Mouse (Mus musculus) limb, embryonic 11.5 days (tissue): ENCODE measurements at regions not wholly inside any gene's neighbourhood (a gene's known extent, or its start where the extent isn't known, plus 50 kb on each side); places are given as distances from the start of the nearest gene placed in this dataset.

Experiments used
- ATAC-seq: fragments of 200-750 bp; cut with Nextera tagmentation; 2 replicates; pipeline ENCODE4 v1.8.0; 2017; ENCODE audit warnings: low read depth; ENCODE audit not compliant: insufficient number of reproducible peaks, low FRiP score, low TSS enrichment
- DNase-seq: peaks from one replicate; pipeline ENCODE4 v3.0.0-alpha.2; 2015; ENCODE audit warnings: low spot score
- H3K27ac ChIP-seq: fragments of 300-500 bp; sonication (generic); replicated peaks from 2 replicates; pipeline ENCODE4 v1.5.1; 2014; ENCODE audit warnings: low read depth, mild to moderate bottlenecking, low read length
- H3K27me3 ChIP-seq: fragments of 300-500 bp; sonication (generic); 2 replicates; pipeline ENCODE4 v1.6.1; 2014; ENCODE audit warnings: mild to moderate bottlenecking, low read length, mixed read lengths; ENCODE audit not compliant: control insufficient read depth, insufficient read depth
- H3K36me3 ChIP-seq: fragments of 300-500 bp; sonication (generic); 2 replicates; pipeline ENCODE4 v1.6.1; 2014; ENCODE audit warnings: mild to moderate bottlenecking, low read length, moderate library complexity, mixed read lengths; ENCODE audit not compliant: control insufficient read depth, insufficient read depth
- H3K4me1 ChIP-seq: fragments of 300-500 bp; sonication (generic); 2 replicates; pipeline ENCODE4 v1.6.1; 2014; ENCODE audit warnings: low read length, mixed read lengths; ENCODE audit not compliant: control insufficient read depth, insufficient read depth
- H3K4me2 ChIP-seq: fragments of 300-500 bp; sonication (generic); 2 replicates; pipeline ENCODE4 v1.6.1; 2014; ENCODE audit warnings: low read depth, mild to moderate bottlenecking, moderate library complexity; ENCODE audit not compliant: severe bottlenecking
- H3K4me3 ChIP-seq: fragments of 300-500 bp; sonication (generic); 2 replicates; pipeline ENCODE4 v1.5.1; 2014; ENCODE audit warnings: low read depth, low read length
- H3K9ac ChIP-seq: fragments of 300-500 bp; sonication (generic); 2 replicates; pipeline ENCODE4 v1.6.1; 2014; ENCODE audit warnings: mild to moderate bottlenecking, low read length
- H3K9me3 ChIP-seq: fragments of 300-500 bp; sonication (generic); 2 replicates; pipeline ENCODE4 v1.6.1; 2016; ENCODE audit warnings: low read length; ENCODE audit not compliant: control insufficient read depth
- WGBS: fragments of 180-500 bp; shearing (Covaris S2); extraction: QIAGEN DNeasy Blood & Tissue Kit; methylation state at CpG from one replicate; pipeline ENCODE4 v1.1.7; 2014; 5-methylcytosine and 5-hydroxymethylcytosine counted together

- peak; percentile 63 for DNase-seq
- ATAC-seq, result peak; percentile 87
- Histone ChIP-seq H3K9me3 (no peaks in the 10 kb centered on the region), H3K36me3 (no peaks in the 10 kb centered on the region), H3K9ac (no peak overlapping the region), H3K4me2 (no peak overlapping the region), H3K4me1 (peaks cover 6% of the 10 kb centered on the region), H3K27me3 (no peaks in the 10 kb centered on the region), H3K4me3 (no peak overlapping the region), H3K27ac (no peak overlapping the region)
- whole genome bisulfite sequencing, result 27% methylated on average over 12 of the region's 12 CpGs
Measured at GRCm38 (mm10) chr10:111801794-111802359, 170.6 kb upstream of the Krr1 start.

GRCm38 (mm10) chr10:111806333-111806732 lies 166.1 kb upstream of the Krr1 start:
- no peak for DNase-seq
- Histone ChIP-seq H3K36me3 (no peaks in the 10 kb centered on the region), H3K9ac (no peak overlapping the region), H3K27ac (no peak overlapping the region), H3K4me2 (no peak overlapping the region), H3K27me3 (no peaks in the 10 kb centered on the region), H3K4me1 (peaks cover 5% of the 10 kb centered on the region), H3K9me3 (no peaks in the 10 kb centered on the region), H3K4me3 (no peak overlapping the region)
- 91% methylated on average over 3 of the region's 3 CpGs for WGBS
- no peak for ATAC-seq

DNA sequence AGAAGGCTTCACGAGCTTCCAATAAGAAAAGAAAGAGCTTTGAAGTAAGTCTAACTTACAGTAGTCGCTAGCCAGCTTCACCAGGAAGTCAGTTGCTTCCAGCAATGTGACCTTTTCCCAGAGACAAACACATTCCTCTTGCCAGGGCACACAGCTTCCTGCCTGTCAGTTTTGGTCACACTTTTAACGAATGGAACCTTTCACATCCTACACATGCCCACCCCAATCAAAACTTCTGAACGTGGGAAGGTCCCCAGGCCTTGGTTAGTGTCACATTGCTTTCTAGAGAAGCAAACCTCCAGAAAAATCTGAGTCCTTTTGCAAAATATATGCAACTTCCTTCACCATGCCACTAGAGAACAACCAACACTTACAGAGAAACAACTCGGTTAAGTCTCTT lies 165.5 kb upstream of the Krr1 start:
- H3K4me1 ChIP-seq, result no peaks in the 10 kb centered on the region; the same call in 1 of the 2 replicates
- no peak overlapping the region for H3K27ac ChIP-seq
- H3K9ac ChIP-seq, result no peak overlapping the region
- no peak overlapping the region for H3K4me3 ChIP-seq
- 48% methylated on average over 5 of the region's 5 CpGs for WGBS
- no peak for DNase-seq
- H3K9me3 ChIP-seq, result no peaks in the 10 kb centered on the region
- H3K4me2 ChIP-seq, result no peak overlapping the region
- ATAC-seq, result no peak
- no peaks in the 10 kb centered on the region for H3K27me3 ChIP-seq
- no peaks in the 10 kb centered on the region for H3K36me3 ChIP-seq

DNA sequence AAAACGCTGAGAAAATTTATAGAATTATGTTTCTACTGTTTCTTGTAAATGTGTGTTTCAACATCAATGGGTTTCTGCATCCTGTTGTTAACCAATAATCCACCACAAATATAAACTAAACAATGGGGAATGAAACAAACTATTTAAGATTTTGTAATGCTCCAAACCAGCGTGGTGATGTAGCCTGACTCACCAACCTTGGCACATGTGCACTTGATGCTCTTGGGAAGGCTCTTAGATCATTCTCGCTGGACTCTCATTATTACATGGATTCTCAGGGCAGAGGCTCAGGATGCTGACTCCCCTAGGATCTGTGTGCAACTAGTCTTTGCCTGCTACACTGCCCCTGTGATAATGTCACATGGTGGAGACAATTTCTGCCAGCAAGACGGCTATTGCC lies 158.7 kb upstream of the Krr1 start:
- no peak for ATAC-seq

DNA sequence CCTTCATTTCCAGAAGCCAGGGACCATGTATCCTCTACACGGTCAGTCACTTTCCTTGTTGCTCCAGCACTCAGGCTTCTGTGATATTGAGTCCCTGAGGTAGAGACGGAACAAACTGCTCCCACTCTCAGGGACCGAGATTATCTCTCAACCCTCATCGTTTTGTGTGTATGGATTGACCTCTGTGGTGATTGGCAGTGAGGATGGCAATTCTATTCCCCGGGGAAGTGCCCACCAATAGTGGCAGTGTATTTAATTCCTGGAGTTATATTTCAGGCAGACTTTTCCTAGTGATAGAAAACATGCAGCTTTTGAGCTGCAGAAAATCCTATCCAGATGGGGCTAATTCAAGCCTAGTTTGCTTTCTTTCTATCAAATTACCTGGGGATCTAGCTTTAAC lies 157.8 kb upstream of the Krr1 start:
- Histone ChIP-seq H3K9ac (no peak overlapping the region), H3K4me1 (no peaks in the 10 kb centered on the region; the same call in 1 of the 2 replicates), H3K27me3 (no peaks in the 10 kb centered on the region), H3K36me3 (no peaks in the 10 kb centered on the region), H3K27ac (no peak overlapping the region), H3K4me2 (no peak overlapping the region), H3K4me3 (no peak overlapping the region), H3K9me3 (no peaks in the 10 kb centered on the region)
- DNase-seq (no peak), ATAC-seq (no peak)
- 49% methylated on average over 5 of the region's 5 CpGs for WGBS

More for the DNA sequence above, 158.7 kb upstream of the Krr1 start:
- no peaks in the 10 kb centered on the region for H3K27me3 ChIP-seq
- DNase-seq, result no peak
- no peak overlapping the region for H3K9ac ChIP-seq
- H3K4me1 ChIP-seq, result no peaks in the 10 kb centered on the region; the same call in 1 of the 2 replicates
- no peak overlapping the region for H3K4me2 ChIP-seq
- no peak overlapping the region for H3K4me3 ChIP-seq
- 92% methylated on average over 4 of the region's 4 CpGs for WGBS
- no peaks in the 10 kb centered on the region for H3K36me3 ChIP-seq
- H3K9me3 ChIP-seq, result no peaks in the 10 kb centered on the region
- no peak overlapping the region for H3K27ac ChIP-seq

- WGBS, result 68% methylated on average over 2 of the region's 2 CpGs
- no peak overlapping the region for H3K27ac ChIP-seq
Measured at GRCm38 (mm10) chr10:111815160-111815559, 157.3 kb upstream of the Krr1 start.

GRCm38 (mm10) chr10:111815821-111816599 lies 156.5 kb upstream of the Krr1 start:
- H3K4me3 ChIP-seq, result no peak overlapping the region
- DNase-seq (no peak), ATAC-seq (no peak)
- H3K36me3 ChIP-seq, result no peaks in the 10 kb centered on the region
- no peaks in the 10 kb centered on the region; the same call in 1 of the 2 replicates for H3K4me1 ChIP-seq
- H3K27me3 ChIP-seq, result no peaks in the 10 kb centered on the region
- no peak overlapping the region for H3K27ac ChIP-seq
- no peak overlapping the region for H3K4me2 ChIP-seq
- no peak overlapping the region for H3K9ac ChIP-seq
- WGBS, result 64% methylated on average over 7 of the region's 7 CpGs
- H3K9me3 ChIP-seq, result no peaks in the 10 kb centered on the region

More at GRCm38 (mm10) chr10:111815160-111815559, 157.3 kb upstream of the Krr1 start:
- Histone ChIP-seq H3K36me3 (no peaks in the 10 kb centered on the region), H3K4me3 (no peak overlapping the region), H3K4me2 (no peak overlapping the region), H3K9me3 (no peaks in the 10 kb centered on the region), H3K27me3 (no peaks in the 10 kb centered on the region), H3K9ac (no peak overlapping the region), H3K4me1 (no peaks in the 10 kb centered on the region; the same call in 1 of the 2 replicates)
- ATAC-seq (0 out of 2 replicates have a peak, but pooled peaks have one; percentile 56), DNase-seq (no peak)

- no peak overlapping the region for H3K9ac ChIP-seq
- no peak overlapping the region for H3K27ac ChIP-seq
- H3K4me2 ChIP-seq, result no peak overlapping the region
- DNase-seq (no peak), ATAC-seq (no peak)
- no peak overlapping the region for H3K4me3 ChIP-seq
- H3K9me3 ChIP-seq, result no peaks in the 10 kb centered on the region
- no peaks in the 10 kb centered on the region for H3K27me3 ChIP-seq
- H3K4me1 ChIP-seq, result no peaks in the 10 kb centered on the region; the same call in 1 of the 2 replicates
- WGBS, result 96% methylated on average over 8 of the region's 8 CpGs
- H3K36me3 ChIP-seq, result no peaks in the 10 kb centered on the region
Measured at GRCm38 (mm10) chr10:111819755-111820451, 152.6 kb upstream of the Krr1 start.
